Mouse (Mus musculus): ENCODE results near the gene Lingo3. TPM values are rescaled to one million over a fixed set of nuclear protein-coding genes. Genes with fewer than 3 reads are reported as not detected.

Lingo3 gene
- polyA plus RNA-seq, 1 experiment from 2014 or later: 0.94 TPM

- Histone ChIP-seq H3K27me3 (peaks cover 45% of the 10 kb centered on the region), H3K4me3 (no peak within 1 kb of the TSS), H3K4me2 (replicated peaks) (no peak within 1 kb of the TSS), H3K4me1 (peaks cover 42% of the 10 kb centered on the region), H3K9ac (peak within 1 kb of the TSS; percentile 76), H3K27ac (no peak within 1 kb of the TSS), H3K9me3 (replicated peaks) (no peaks in the 10 kb centered on the region), H3K36me3 (peaks cover 49% of the 10 kb centered on the region)
- 70% methylated on average over 6 of the region's 6 CpGs for WGBS
- no peak for ATAC-seq (ENCODE audit: low FRiP score)
Measured at GRCm38 (mm10) chr10:80804916-80805315, 38.9 kb downstream of the Lingo3 start, which contains the start of gene Amh. Gene Amh (plus strand): TSS chr10:80805243.

- WGBS: 93% methylated on average over 2 of the region's 2 CpGs
- no peaks in the 10 kb centered on the region for H3K9me3 ChIP-seq (replicated peaks)
- ATAC-seq (ENCODE audit: low FRiP score): no peak
Measured at GRCm38 (mm10) chr10:80804340-80804739, 39.5 kb downstream of the Lingo3 start.

GRCm38 (mm10) chr10:80802996-80803395 lies 40.8 kb downstream of the Lingo3 start:
- Histone ChIP-seq H3K4me1 (peaks cover 36% of the 10 kb centered on the region), H3K27ac (no peak overlapping the region), H3K9me3 (replicated peaks) (no peaks in the 10 kb centered on the region), H3K27me3 (peaks cover 27% of the 10 kb centered on the region), H3K4me3 (no peak overlapping the region), H3K36me3 (peaks cover 50% of the 10 kb centered on the region), H3K9ac (no peak overlapping the region), H3K4me2 (replicated peaks) (no peak overlapping the region)
- ATAC-seq (ENCODE audit: low FRiP score): no peak
- 83% methylated on average over 3 of the region's 3 CpGs for WGBS

More at GRCm38 (mm10) chr10:80804340-80804739, 39.5 kb downstream of the Lingo3 start:
- H3K36me3 ChIP-seq: peaks cover 50% of the 10 kb centered on the region
- no peak overlapping the region for H3K4me3 ChIP-seq
- no peak overlapping the region for H3K9ac ChIP-seq
- H3K4me1 ChIP-seq: peaks cover 46% of the 10 kb centered on the region
- no peak overlapping the region for H3K4me2 ChIP-seq (replicated peaks)
- peaks cover 41% of the 10 kb centered on the region for H3K27me3 ChIP-seq
- no peak overlapping the region for H3K27ac ChIP-seq

GRCm38 (mm10) chr10:80802204-80802912 lies 41.5 kb downstream of the Lingo3 start:
- Histone ChIP-seq H3K27ac (no peak overlapping the region), H3K4me2 (replicated peaks) (no peak overlapping the region), H3K9me3 (replicated peaks) (no peaks in the 10 kb centered on the region), H3K4me1 (peaks cover 30% of the 10 kb centered on the region), H3K9ac (no peak overlapping the region), H3K27me3 (peaks cover 26% of the 10 kb centered on the region), H3K36me3 (peaks cover 50% of the 10 kb centered on the region), H3K4me3 (no peak overlapping the region)
- no peak for ATAC-seq (ENCODE audit: low FRiP score)
- 97% methylated on average over 10 of the region's 10 CpGs for WGBS

GRCm38 (mm10) chr10:80799070-80799566 lies 44.7 kb downstream of the Lingo3 start:
- Histone ChIP-seq H3K36me3 (peaks cover 60% of the 10 kb centered on the region), H3K4me1 (peaks cover 28% of the 10 kb centered on the region), H3K4me2 (replicated peaks) (peak overlapping the region; percentile 95), H3K27me3 (no peaks in the 10 kb centered on the region), H3K27ac (peak overlapping the region; percentile 97), H3K4me3 (peak overlapping the region; percentile 89), H3K9ac (peak overlapping the region; percentile 98), H3K9me3 (replicated peaks) (no peaks in the 10 kb centered on the region)
- WGBS: 4% methylated on average over 18 of the region's 18 CpGs
- no peak for ATAC-seq (ENCODE audit: low FRiP score)

GRCm38 (mm10) chr10:80798150-80799006 lies 45.5 kb downstream of the Lingo3 start, which contains the start of the genes Sf3a2 and Plekhj1:
Gene Sf3a2 (plus strand): TSS chr10:80798198.
Gene Plekhj1 (minus strand): TSS chr10:80798626.
- no peaks in the 10 kb centered on the region for H3K9me3 ChIP-seq (replicated peaks)
- peak; percentile 93 for ATAC-seq (ENCODE audit: low FRiP score)
- WGBS: under 1% methylated on average over 102 of the region's 104 CpGs
- H3K27me3 ChIP-seq: no peaks in the 10 kb centered on the region
- H3K27ac ChIP-seq: peak within 1 kb of the TSS; percentile 97
- peak within 1 kb of the TSS; percentile 98 for H3K9ac ChIP-seq
- peak within 1 kb of the TSS; percentile 95 for H3K4me2 ChIP-seq (replicated peaks)
- peaks cover 60% of the 10 kb centered on the region for H3K36me3 ChIP-seq
- peak within 1 kb of the TSS; percentile 89 for H3K4me3 ChIP-seq
- H3K4me1 ChIP-seq: peaks cover 28% of the 10 kb centered on the region

- Histone ChIP-seq H3K9me3 (replicated peaks) (no peaks in the 10 kb centered on the region), H3K4me3 (peak overlapping the region; percentile 89), H3K4me1 (peaks cover 28% of the 10 kb centered on the region), H3K9ac (peak overlapping the region; percentile 98), H3K27me3 (no peaks in the 10 kb centered on the region), H3K27ac (peak overlapping the region; percentile 97), H3K4me2 (replicated peaks) (peak overlapping the region; percentile 95), H3K36me3 (peaks cover 60% of the 10 kb centered on the region)
- ATAC-seq (ENCODE audit: low FRiP score): peak; percentile 71
- 3% methylated on average over 57 of the region's 59 CpGs for WGBS
Measured at GRCm38 (mm10) chr10:80797186-80798149, 46.4 kb downstream of the Lingo3 start.

- H3K36me3 ChIP-seq: peaks cover 60% of the 10 kb centered on the region
- H3K9ac ChIP-seq: peak overlapping the region; percentile 98
- 90% methylated on average over 9 of the region's 9 CpGs for whole genome bisulfite sequencing
Measured at GRCm38 (mm10) chr10:80796307-80796848, 47.5 kb downstream of the Lingo3 start.

GRCm38 (mm10) chr10:80794750-80795149 lies 49.1 kb downstream of the Lingo3 start:
- Histone ChIP-seq H3K4me3 (no peak overlapping the region), H3K36me3 (peaks cover 64% of the 10 kb centered on the region), H3K9me3 (replicated peaks) (no peaks in the 10 kb centered on the region), H3K4me2 (replicated peaks) (no peak overlapping the region), H3K27me3 (no peaks in the 10 kb centered on the region), H3K4me1 (peaks cover 22% of the 10 kb centered on the region), H3K9ac (no peak overlapping the region), H3K27ac (no peak overlapping the region)
- ATAC-seq (ENCODE audit: low FRiP score): no peak
- 93% methylated on average over 8 of the region's 8 CpGs for WGBS

More at GRCm38 (mm10) chr10:80796307-80796848, 47.5 kb downstream of the Lingo3 start:
- H3K4me3 ChIP-seq: peak overlapping the region; percentile 89; the same call in 1 of the 2 replicates
- no peaks in the 10 kb centered on the region for H3K9me3 ChIP-seq (replicated peaks)
- H3K27me3 ChIP-seq: no peaks in the 10 kb centered on the region
- peaks cover 28% of the 10 kb centered on the region for H3K4me1 ChIP-seq
- ATAC-seq (ENCODE audit: low FRiP score): no peak
- peak overlapping the region; percentile 95 for H3K4me2 ChIP-seq (replicated peaks)
- no peak overlapping the region for H3K27ac ChIP-seq

GRCm38 (mm10) chr10:80793803-80794202 lies 50.0 kb downstream of the Lingo3 start:
- H3K4me3 ChIP-seq: no peak overlapping the region
- H3K27ac ChIP-seq: no peak overlapping the region
- no peak for ATAC-seq (ENCODE audit: low FRiP score)
- WGBS: 92% methylated on average over 4 of the region's 4 CpGs
- H3K9me3 ChIP-seq (replicated peaks): no peaks in the 10 kb centered on the region
- no peak overlapping the region for H3K9ac ChIP-seq
- H3K4me2 ChIP-seq (replicated peaks): no peak overlapping the region
- H3K36me3 ChIP-seq: peaks cover 73% of the 10 kb centered on the region
- no peaks in the 10 kb centered on the region for H3K27me3 ChIP-seq
- peaks cover 16% of the 10 kb centered on the region for H3K4me1 ChIP-seq

All from hindbrain, embryonic 12.5 days (tissue).